Mouse (Mus musculus) C2C12 (cell line): ENCODE measurements around the gene Cd274.

ENCODE experiments used
- CEBPB ChIP-seq: IDR thresholded peaks from one replicate; pipeline ENCODE4 v1.6.1; 2011; ENCODE audit warnings: low read depth, mild to moderate bottlenecking, control low read depth, moderate library complexity
- CTCF ChIP-seq: IDR thresholded peaks from one replicate; pipeline ENCODE4 v1.5.1; 2011; ENCODE audit not compliant: control insufficient read depth, insufficient read depth, insufficient read length
- FOSL1 ChIP-seq: IDR thresholded peaks from one replicate; pipeline ENCODE4 v1.8.0; 2011; ENCODE audit warnings: mild to moderate bottlenecking, low read length; ENCODE audit not compliant: poor library complexity, insufficient read depth, severe bottlenecking
- MAX ChIP-seq: IDR thresholded peaks from one replicate; pipeline ENCODE4 v1.6.1; 2011; ENCODE audit warnings: mild to moderate bottlenecking, control low read depth
- MYOD1 ChIP-seq: IDR thresholded peaks from one replicate; pipeline ENCODE4 v1.6.1; 2011; ENCODE audit warnings: low read depth; ENCODE audit not compliant: control insufficient read depth, insufficient read length
- MYOG ChIP-seq: IDR thresholded peaks from one replicate; pipeline ENCODE4 v1.6.1; 2011; ENCODE audit not compliant: control insufficient read depth, insufficient read length; ENCODE audit errors: extremely low read depth
- USF1 ChIP-seq: IDR thresholded peaks from one replicate; pipeline ENCODE4 v1.6.1; 2011; ENCODE audit warnings: low read depth, mild to moderate bottlenecking, control low read depth, moderate library complexity

GRCm38 (mm10) chr19:29365105-29365504 lies 2.1 kb upstream of the Cd274 start:
- TF ChIP-seq CTCF (no peak), USF1 (no peak), MAX (no peak), MYOG (no peak), CEBPB (no peak), MYOD1 (no peak), FOSL1 (no peak)
